Mouse (Mus musculus): ENCODE data around the gene Gcc1. TPM values are rescaled to one million over a fixed set of nuclear protein-coding genes. Genes with fewer than 3 reads are reported as not detected.

Gcc1 gene
- polyA plus RNA-seq, 1 experiment from 2014 or later: 7.3 TPM

Other genes starting within 250 kb of the Gcc1 start
- 12.5 and 14.6 TPM in 2 replicates for gene Zfp800, start 30.4 kb downstream of the Gcc1 start, polyA plus RNA-seq (2014; fragmentation: Nextera tagmentation; extraction: Ambion mirVana)
- 302 and 320 TPM in 2 replicates for gene Arf5, start 4.8 kb downstream of the Gcc1 start, polyA plus RNA-seq (2014; fragmentation: Nextera tagmentation; extraction: Ambion mirVana)
- gene Fscn3, start 601 bp downstream of the Gcc1 start, polyA plus RNA-seq (2014; fragmentation: Nextera tagmentation; extraction: Ambion mirVana): not detected in 2 replicates
- not detected in 2 replicates for gene Pax4, start 21.0 kb upstream of the Gcc1 start, polyA plus RNA-seq (2014; fragmentation: Nextera tagmentation; extraction: Ambion mirVana)
- 120 and 124 TPM in 2 replicates for gene Snd1, start 46.7 kb upstream of the Gcc1 start, polyA plus RNA-seq (2014; fragmentation: Nextera tagmentation; extraction: Ambion mirVana)

Measured in limb, embryonic 11.5 days (tissue).